Mouse (Mus musculus): ENCODE measurements around the gene Stard3. TPM values are rescaled to one million over a fixed set of nuclear protein-coding genes. Genes with fewer than 3 reads are reported as not detected.

Gene Stard3
- polyA plus RNA-seq, 1 experiment: 271 TPM

DNA sequence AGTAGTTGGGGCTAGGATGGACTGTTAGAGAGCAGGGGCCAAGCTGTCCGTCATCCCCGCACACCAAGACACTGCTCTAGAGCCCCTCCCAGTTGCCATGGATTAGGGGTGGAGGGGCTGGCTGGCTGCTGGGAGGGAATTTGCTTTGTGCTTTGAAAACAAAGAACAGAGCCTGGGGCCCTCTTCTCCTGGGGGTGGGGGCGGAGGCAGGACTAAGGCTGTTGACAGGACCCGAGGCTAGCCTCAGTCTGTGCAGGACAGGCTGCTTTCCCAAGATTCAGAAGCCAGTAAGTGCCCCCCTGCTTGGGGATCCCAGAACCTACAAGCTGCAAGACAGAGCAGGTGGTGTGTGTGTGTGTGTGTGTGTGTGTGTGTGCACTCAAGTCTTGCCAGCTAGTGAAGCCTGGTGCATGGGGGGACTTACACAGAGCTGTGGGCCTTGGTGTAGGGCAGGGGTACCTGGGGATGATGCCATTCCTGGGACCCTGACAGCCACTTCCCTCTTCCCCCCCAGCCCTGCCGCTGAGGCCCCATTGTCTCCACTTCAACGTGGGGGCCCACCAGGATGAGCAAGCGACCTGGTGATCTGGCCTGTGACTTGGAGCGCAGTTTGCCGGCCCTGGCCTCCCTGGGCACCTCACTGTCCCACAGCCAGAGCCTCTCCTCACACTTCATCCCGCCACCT lies 13.5 kb downstream of the Stard3 start:
- Histone ChIP-seq H3K27me3 (ENCODE audit: control insufficient read depth, insufficient read depth, low read length) (no peaks in the 10 kb centered on the region), H3K27ac (ENCODE audit: control insufficient read depth, insufficient read depth, low read length) (no peak overlapping the region), H3K4me3 (ENCODE audit: control insufficient read depth, insufficient read depth, low read length) (no peak overlapping the region), H3K36me3 (ENCODE audit: control insufficient read depth, insufficient read depth, low read length) (peaks cover 28% of the 10 kb centered on the region), H3K4me1 (replicated peaks; ENCODE audit: control insufficient read depth, insufficient read depth, low read length) (peaks cover 25% of the 10 kb centered on the region)
- no peak for DNase-seq
- WGBS: 83% methylated on average over 10 of the region's 10 CpGs
- TF ChIP-seq CTCF (IDR thresholded peaks at IDR 0.05; ENCODE audit: borderline replicate concordance, control insufficient read depth, extremely low read depth, insufficient read depth, low read length, poor library complexity): no peak
- TF ChIP-seq POLR2A (IDR thresholded peaks at IDR 0.05; ENCODE audit: control insufficient read depth, extremely low read depth, insufficient read depth, low read length, poor library complexity): no peak

DNA sequence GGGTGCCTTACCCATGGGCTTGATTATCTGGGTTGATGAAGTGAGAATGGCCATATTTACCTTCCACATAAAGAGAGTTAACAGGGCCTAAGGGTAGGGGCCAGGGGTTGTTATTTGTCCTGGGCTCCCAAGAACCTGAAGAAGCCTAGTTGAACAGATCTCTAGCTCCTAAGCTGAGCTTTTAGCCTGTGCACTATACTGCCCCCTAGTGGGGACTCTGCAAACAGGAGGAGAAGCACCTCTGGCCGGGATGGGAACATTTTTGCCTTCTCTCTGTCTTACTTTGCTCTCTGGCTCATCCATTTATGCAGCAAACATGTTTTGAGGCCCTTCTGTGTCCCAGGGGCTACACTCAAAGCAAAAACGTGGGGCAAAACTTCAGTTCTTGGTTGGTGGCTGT lies 14.2 kb downstream of the Stard3 start:
- 13% methylated on average over 2 of the region's 2 CpGs for WGBS
- H3K4me3 ChIP-seq (ENCODE audit: control insufficient read depth, insufficient read depth, low read length): no peak overlapping the region
- H3K27me3 ChIP-seq (ENCODE audit: control insufficient read depth, insufficient read depth, low read length): no peaks in the 10 kb centered on the region
- peaks cover 35% of the 10 kb centered on the region for H3K36me3 ChIP-seq (ENCODE audit: control insufficient read depth, insufficient read depth, low read length)
- peaks cover 19% of the 10 kb centered on the region for H3K4me1 ChIP-seq (replicated peaks; ENCODE audit: control insufficient read depth, insufficient read depth, low read length)
- TF ChIP-seq CTCF (IDR thresholded peaks at IDR 0.05; ENCODE audit: borderline replicate concordance, control insufficient read depth, extremely low read depth, insufficient read depth, low read length, poor library complexity) (no peak), POLR2A (IDR thresholded peaks at IDR 0.05; ENCODE audit: control insufficient read depth, extremely low read depth, insufficient read depth, low read length, poor library complexity) (no peak)
- peak; percentile 67 for DNase-seq
- H3K27ac ChIP-seq (ENCODE audit: control insufficient read depth, insufficient read depth, low read length): no peak overlapping the region

DNA sequence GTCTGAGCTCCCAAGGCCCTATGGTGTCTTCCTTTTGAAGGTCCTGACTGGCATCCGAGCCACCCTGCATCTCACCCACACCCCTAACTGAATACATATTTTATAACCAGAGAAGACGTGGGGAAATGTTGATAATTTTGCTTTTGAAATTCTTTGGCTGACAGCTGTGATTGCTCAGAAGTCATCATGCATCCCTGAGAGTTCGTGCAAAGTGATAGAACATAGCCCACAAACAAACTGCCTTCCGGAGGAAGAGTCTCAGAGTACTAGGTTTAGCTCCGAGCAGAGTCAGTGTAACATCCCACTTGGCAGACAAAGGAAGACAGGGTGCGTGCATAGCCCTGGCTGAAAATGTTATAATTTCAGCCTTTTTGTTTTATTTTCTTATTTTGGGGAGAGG lies 15.1 kb downstream of the Stard3 start:
- Histone ChIP-seq H3K36me3 (ENCODE audit: control insufficient read depth, insufficient read depth, low read length) (peaks cover 44% of the 10 kb centered on the region), H3K27me3 (ENCODE audit: control insufficient read depth, insufficient read depth, low read length) (no peaks in the 10 kb centered on the region), H3K4me3 (ENCODE audit: control insufficient read depth, insufficient read depth, low read length) (no peak overlapping the region), H3K27ac (ENCODE audit: control insufficient read depth, insufficient read depth, low read length) (no peak overlapping the region), H3K4me1 (replicated peaks; ENCODE audit: control insufficient read depth, insufficient read depth, low read length) (peaks cover 13% of the 10 kb centered on the region; the same call in 1 of the 2 replicates)
- TF ChIP-seq CTCF (IDR thresholded peaks at IDR 0.05; ENCODE audit: borderline replicate concordance, control insufficient read depth, extremely low read depth, insufficient read depth, low read length, poor library complexity): no peak
- no peak for TF ChIP-seq POLR2A (IDR thresholded peaks at IDR 0.05; ENCODE audit: control insufficient read depth, extremely low read depth, insufficient read depth, low read length, poor library complexity)
- 97% methylated on average over 6 of the region's 6 CpGs for WGBS
- DNase-seq: no peak

DNA sequence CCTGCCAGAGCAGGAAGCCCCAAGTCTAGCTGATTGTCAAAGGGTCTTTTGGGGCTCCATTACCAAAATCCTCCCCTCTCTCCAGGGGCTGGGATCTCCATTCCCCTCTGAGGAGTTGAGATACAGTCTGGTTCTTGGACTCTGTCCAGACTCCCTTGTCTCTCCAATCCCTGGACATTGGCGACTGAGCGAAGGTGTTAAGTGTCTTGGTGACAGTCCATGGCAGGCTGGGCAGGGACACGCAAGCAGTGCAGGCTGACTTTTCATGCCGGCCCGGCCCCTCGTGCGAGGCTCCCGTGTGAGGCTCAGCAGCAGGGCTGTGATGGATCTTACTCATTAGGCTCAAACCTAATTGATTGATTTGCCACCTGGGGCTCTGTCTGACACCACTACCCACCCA lies 16.1 kb downstream of the Stard3 start:
- no peaks in the 10 kb centered on the region for H3K27me3 ChIP-seq (ENCODE audit: control insufficient read depth, insufficient read depth, low read length)
- peaks cover 51% of the 10 kb centered on the region for H3K36me3 ChIP-seq (ENCODE audit: control insufficient read depth, insufficient read depth, low read length)
- 97% methylated on average over 8 of the region's 8 CpGs for WGBS
- H3K4me1 ChIP-seq (replicated peaks; ENCODE audit: control insufficient read depth, insufficient read depth, low read length): peaks cover 13% of the 10 kb centered on the region; the same call in 1 of the 2 replicates
- TF ChIP-seq POLR2A (IDR thresholded peaks at IDR 0.05; ENCODE audit: control insufficient read depth, extremely low read depth, insufficient read depth, low read length, poor library complexity): no peak
- H3K4me3 ChIP-seq (ENCODE audit: control insufficient read depth, insufficient read depth, low read length): no peak overlapping the region
- no peak overlapping the region for H3K27ac ChIP-seq (ENCODE audit: control insufficient read depth, insufficient read depth, low read length)
- no peak for DNase-seq

DNA sequence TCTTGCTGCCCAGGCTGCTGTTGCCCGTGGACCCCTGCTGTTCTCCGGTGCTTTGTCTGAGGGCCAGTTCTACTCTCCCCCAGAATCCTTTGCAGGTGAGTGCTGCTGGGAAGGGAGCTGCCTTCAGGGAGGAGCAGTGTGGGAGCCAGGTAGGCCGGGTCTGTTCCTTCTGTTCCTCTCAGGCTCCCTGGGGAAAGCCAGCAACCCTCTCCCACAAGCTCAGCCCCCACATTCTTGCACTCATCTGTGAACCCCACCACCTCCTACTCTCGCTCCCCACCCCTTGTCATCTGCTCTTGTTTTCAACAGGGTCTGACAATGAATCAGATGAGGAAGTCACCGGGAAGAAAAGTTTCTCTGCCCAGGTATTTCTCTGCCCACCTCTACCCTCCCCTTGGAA lies 18.6 kb downstream of the Stard3 start:
- Histone ChIP-seq H3K27me3 (ENCODE audit: control insufficient read depth, insufficient read depth, low read length) (no peaks in the 10 kb centered on the region), H3K4me1 (replicated peaks; ENCODE audit: control insufficient read depth, insufficient read depth, low read length) (peaks cover under 1% of the 10 kb centered on the region; the same call in 1 of the 2 replicates), H3K27ac (ENCODE audit: control insufficient read depth, insufficient read depth, low read length) (no peak overlapping the region), H3K36me3 (ENCODE audit: control insufficient read depth, insufficient read depth, low read length) (peaks cover 66% of the 10 kb centered on the region), H3K4me3 (ENCODE audit: control insufficient read depth, insufficient read depth, low read length) (no peak overlapping the region)
- TF ChIP-seq CTCF (IDR thresholded peaks at IDR 0.05; ENCODE audit: borderline replicate concordance, control insufficient read depth, extremely low read depth, insufficient read depth, low read length, poor library complexity) (no peak), POLR2A (IDR thresholded peaks at IDR 0.05; ENCODE audit: control insufficient read depth, extremely low read depth, insufficient read depth, low read length, poor library complexity) (no peak)
- DNase-seq: no peak
- WGBS: 94% methylated on average over 5 of the region's 5 CpGs

DNA sequence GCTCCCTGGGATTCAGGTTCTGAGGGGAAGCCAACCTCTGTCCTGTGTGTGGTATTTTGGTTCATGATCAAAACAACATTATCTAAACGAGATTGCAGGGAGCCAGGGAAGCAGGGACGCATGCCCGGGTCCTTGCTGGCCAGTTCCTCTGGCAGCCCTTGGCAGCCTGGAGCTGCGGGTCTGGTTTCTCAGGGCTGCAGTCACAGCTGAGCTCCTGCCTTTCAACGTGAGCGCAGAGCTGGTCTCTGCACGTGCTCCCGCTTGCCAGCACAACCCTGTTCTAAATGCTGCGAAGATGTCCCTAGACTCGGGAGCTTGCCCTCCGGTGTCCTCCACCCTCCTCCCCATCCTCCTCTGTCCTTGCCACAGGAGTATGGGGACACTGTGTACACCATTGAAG lies 19.6 kb downstream of the Stard3 start:
- WGBS: 96% methylated on average over 11 of the region's 11 CpGs
- TF ChIP-seq CTCF (IDR thresholded peaks at IDR 0.05; ENCODE audit: borderline replicate concordance, control insufficient read depth, extremely low read depth, insufficient read depth, low read length, poor library complexity): no peak
- no peak for TF ChIP-seq POLR2A (IDR thresholded peaks at IDR 0.05; ENCODE audit: control insufficient read depth, extremely low read depth, insufficient read depth, low read length, poor library complexity)
- Histone ChIP-seq H3K4me1 (replicated peaks; ENCODE audit: control insufficient read depth, insufficient read depth, low read length) (no peaks in the 10 kb centered on the region), H3K27ac (ENCODE audit: control insufficient read depth, insufficient read depth, low read length) (no peak overlapping the region), H3K27me3 (ENCODE audit: control insufficient read depth, insufficient read depth, low read length) (no peaks in the 10 kb centered on the region), H3K36me3 (ENCODE audit: control insufficient read depth, insufficient read depth, low read length) (peaks cover 66% of the 10 kb centered on the region), H3K4me3 (ENCODE audit: control insufficient read depth, insufficient read depth, low read length) (no peak overlapping the region)
- no peak for DNase-seq

DNA sequence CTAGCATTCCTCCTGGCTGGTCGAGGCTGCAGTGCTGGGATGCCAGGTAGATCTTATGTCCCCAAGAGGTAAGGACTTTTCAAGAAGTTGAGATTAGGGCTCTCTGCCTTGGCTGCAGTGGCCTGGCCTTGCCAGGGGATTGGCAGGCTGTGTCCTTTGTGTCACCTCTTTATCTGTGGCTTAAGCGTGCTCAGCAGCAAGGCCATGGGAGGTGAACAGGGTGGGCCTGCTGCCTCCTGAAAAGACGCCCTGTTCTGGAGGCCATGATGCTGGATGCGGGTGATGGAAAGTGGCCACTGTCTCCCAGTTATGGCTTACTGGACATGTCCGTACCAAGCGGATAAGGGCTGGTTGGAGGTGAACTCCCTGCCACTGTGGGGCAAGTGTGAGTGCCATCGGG lies 21.2 kb downstream of the Stard3 start:
- H3K4me3 ChIP-seq (ENCODE audit: control insufficient read depth, insufficient read depth, low read length): no peak overlapping the region
- no peaks in the 10 kb centered on the region for H3K27me3 ChIP-seq (ENCODE audit: control insufficient read depth, insufficient read depth, low read length)
- TF ChIP-seq CTCF (IDR thresholded peaks at IDR 0.05; ENCODE audit: borderline replicate concordance, control insufficient read depth, extremely low read depth, insufficient read depth, low read length, poor library complexity) (no peak), POLR2A (IDR thresholded peaks at IDR 0.05; ENCODE audit: control insufficient read depth, extremely low read depth, insufficient read depth, low read length, poor library complexity) (no peak)
- WGBS: 93% methylated on average over 7 of the region's 7 CpGs
- no peaks in the 10 kb centered on the region for H3K4me1 ChIP-seq (replicated peaks; ENCODE audit: control insufficient read depth, insufficient read depth, low read length)
- no peak overlapping the region for H3K27ac ChIP-seq (ENCODE audit: control insufficient read depth, insufficient read depth, low read length)
- H3K36me3 ChIP-seq (ENCODE audit: control insufficient read depth, insufficient read depth, low read length): peaks cover 61% of the 10 kb centered on the region
- DNase-seq: no peak

All from thymus, adult 2 months (tissue).